Mouse (Mus musculus) G1E (cell line): ENCODE measurements around the gene Rnf126.

ENCODE experiments used
- CTCF ChIP-seq: IDR thresholded peaks from 2 replicates; pipeline ENCODE4 v1.5.1; 2012; ENCODE audit warnings: low read depth, low read length, inconsistent platforms, mixed read lengths
- POLR2AphosphoS5 ChIP-seq: IDR thresholded peaks from 2 replicates; pipeline ENCODE4 v1.6.1; 2012; ENCODE audit warnings: low read depth, low read length, inconsistent platforms; ENCODE audit not compliant: insufficient replicate concordance
- TAL1 ChIP-seq: conservative IDR thresholded peaks from 2 replicates; pipeline ENCODE4 v1.6.1; 2012; ENCODE audit warnings: low read depth, low read length, inconsistent platforms, mixed read lengths

GRCm38 (mm10) chr10:79714996-79715395 is 51.8 kb downstream of the Rnf126 start:
- no peak for TF ChIP-seq CTCF
- no peak for TF ChIP-seq TAL1
- TF ChIP-seq POLR2AphosphoS5, result no peak
